Mouse (Mus musculus) heart, embryonic 15.5 days (tissue): ENCODE results near the gene Diexf. TPM values are rescaled to one million over a fixed set of nuclear protein-coding genes. Genes with fewer than 3 reads are reported as not detected.

Experiments
- polyA plus RNA-seq: library from polyadenylated mRNA; unstranded; fragments of >200 nt; fragmentation: Nextera tagmentation; extraction: Ambion mirVana; gene quantifications from 2 replicates; pipeline ENCODE4 v1.2.1, GENCODE M21; 2015

Gene Diexf
- polyA plus RNA-seq, 1 experiment from 2014 or later: 3.8 TPM

Other genes starting within 250 kb of the Diexf start
- gene Syt14, start 94.5 kb downstream of the Diexf start, polyA plus RNA-seq: 0.21 and 0.55 TPM in 2 replicates
- 4.8 and 8.3 TPM in 2 replicates for gene Irf6, start 22.8 kb upstream of the Diexf start, polyA plus RNA-seq
- 10.7 and 11.9 TPM in 2 replicates for gene A130010J15Rik, start 37.8 kb upstream of the Diexf start, polyA plus RNA-seq
- 2.1 and 6.9 TPM in 2 replicates for gene Traf3ip3, start 71.4 kb upstream of the Diexf start, polyA plus RNA-seq
- 4.7 and 9.0 TPM in 2 replicates for gene Lamb3, start 77.4 kb upstream of the Diexf start, polyA plus RNA-seq
- 1.9 and 4.6 TPM in 2 replicates for gene Hsd11b1, start 133.8 kb upstream of the Diexf start, polyA plus RNA-seq
- 103 and 106 TPM in 2 replicates for gene G0s2, start 142.9 kb upstream of the Diexf start, polyA plus RNA-seq
- 11.5 and 13.3 TPM in 2 replicates for gene Camk1g, start 240.0 kb upstream of the Diexf start, polyA plus RNA-seq